ENCODE assay signal across 15 mouse cellular contexts in genomic region chr5:100294189-100294588, GRCm38 (mm10).
A peak's percentile ranks its signal among the peaks of the same experiment; 100 is the strongest.
DNase-seq lines count a peak whose midpoint lies in the region; ATAC-seq lines count a peak whose summit lies in the region.
"Had no signal": no experiment of that assay in that cellular context is flagged by ENCODE, and none has a peak within 500 bp of the region (broad histone marks: within the 10 kb centered on the region; RNA-seq: fewer than 3 reads in every experiment).

No protein-coding gene starts in this region.

- no peak overlapping the region for H3K27ac ChIP-seq in heart, embryonic 12.5 days (ENCODE audit: poor library complexity, severe bottlenecking)
- peak overlapping the region; percentile 79 for H3K27ac ChIP-seq in lung, embryonic 15.5 days
- H3K27ac ChIP-seq: heart, embryonic 13.5 days; hindbrain, embryonic 15.5 days; liver, embryonic 13.5 days had no signal

- H3K4me1 ChIP-seq in heart, embryonic 12.5 days (replicated peaks), result no peaks in the 10 kb centered on the region
- 0 out of 2 replicates have a peak, but pooled peaks cover 7% of the 10 kb centered on the region for H3K4me1 ChIP-seq in lung, embryonic 15.5 days
- H3K4me1 ChIP-seq: heart, embryonic 13.5 days; hindbrain, embryonic 15.5 days; liver, embryonic 13.5 days had no signal

- no peak overlapping the region for H3K4me3 ChIP-seq in heart, embryonic 12.5 days
- no peak overlapping the region for H3K4me3 ChIP-seq in lung, embryonic 15.5 days
- H3K4me3 ChIP-seq: heart, embryonic 13.5 days; hindbrain, embryonic 15.5 days; liver, embryonic 13.5 days had no signal

- WGBS in heart, embryonic 12.5 days, result 81% methylated on average over 7 of the region's 7 CpGs
- WGBS in lung, embryonic 15.5 days, result 43% methylated on average over 7 of the region's 7 CpGs

- DNase-seq in heart, adult 9 months (ENCODE audit: low spot score in 2 of 2), result peak; percentile 6 to 9
- peak; percentile 53 to 65 for DNase-seq in right cerebral cortex, adult 2 months (ENCODE audit: low spot score in 2 of 2)
- no peak for DNase-seq in right cerebral cortex, postnatal 4 days
- no peak for DNase-seq in thymus, postnatal 4 days
- no peak for DNase-seq in urinary bladder, postnatal 25 days (ENCODE audit: low spot score)
- DNase-seq in cerebellum, postnatal 10 days, result no peak
- DNase-seq: cerebellum, adult 11 months; embryo, embryonic 11 days; kidney, adult 8-10 months; liver, embryonic 13.5 days had no signal

- H3K27me3 ChIP-seq in heart, embryonic 12.5 days (replicated peaks), result no peaks in the 10 kb centered on the region
- H3K27me3 ChIP-seq in lung, embryonic 15.5 days, result no peaks in the 10 kb centered on the region
- H3K27me3 ChIP-seq: heart, embryonic 13.5 days; hindbrain, embryonic 15.5 days; liver, embryonic 13.5 days had no signal

- no peaks in the 10 kb centered on the region for H3K36me3 ChIP-seq in heart, embryonic 12.5 days
- no peaks in the 10 kb centered on the region for H3K36me3 ChIP-seq in lung, embryonic 15.5 days
- H3K36me3 ChIP-seq: heart, embryonic 13.5 days; hindbrain, embryonic 15.5 days; liver, embryonic 13.5 days had no signal

- H3K9ac ChIP-seq in heart, embryonic 12.5 days, result no peak overlapping the region
- no peak overlapping the region for H3K9ac ChIP-seq in lung, embryonic 15.5 days
- H3K9ac ChIP-seq: heart, embryonic 13.5 days; hindbrain, embryonic 15.5 days; liver, embryonic 13.5 days had no signal

- ATAC-seq in heart, embryonic 12.5 days (ENCODE audit: insufficient number of reproducible peaks, low FRiP score), result no peak
- ATAC-seq in lung, embryonic 15.5 days (ENCODE audit: borderline replicate concordance, extremely low read depth, low FRiP score, low TSS enrichment), result peak; percentile 90
- ATAC-seq: activated CD4-positive, CD25-positive, alpha-beta regulatory T cell, adult 4 months had no signal

- H3K4me2 ChIP-seq in heart, embryonic 12.5 days, result no peak overlapping the region
- no peak overlapping the region for H3K4me2 ChIP-seq in lung, embryonic 15.5 days
- H3K4me2 ChIP-seq: heart, embryonic 13.5 days; hindbrain, embryonic 15.5 days; liver, embryonic 13.5 days had no signal

- peaks cover 9% of the 10 kb centered on the region for H3K9me3 ChIP-seq in heart, embryonic 12.5 days (replicated peaks)
- H3K9me3 ChIP-seq in lung, embryonic 15.5 days, result no peaks in the 10 kb centered on the region

Comparison
In these comparisons a context has a peak if more than half of its experiments do, and no peak if none do; other contexts are left out.
1. DNase-seq: peak in heart, adult 9 months (2 of 2) and right cerebral cortex, adult 2 months (2 of 2); none in right cerebral cortex, postnatal 4 days (single experiment), thymus, postnatal 4 days (single experiment), urinary bladder, postnatal 25 days (single experiment) and cerebellum, postnatal 10 days (0 of 2).